Mouse (Mus musculus) E14TG2a.4 (cell line): ENCODE measurements around the gene Sema6d.

Source experiments
- H3K27me3 ChIP-seq: 2 replicates; pipeline ENCODE4 v1.6.1; 2014; ENCODE audit warnings: low read length, control low read depth; ENCODE audit not compliant: insufficient read depth
- H3K36me3 ChIP-seq: 2 replicates; pipeline ENCODE4 v1.6.1; 2014; ENCODE audit warnings: low read length, control low read depth; ENCODE audit not compliant: insufficient read depth
- H3K4me1 ChIP-seq: replicated peaks from 2 replicates; pipeline ENCODE4 v1.6.1; 2014; ENCODE audit warnings: low read depth, low read length, control low read depth
- H3K4me3 ChIP-seq: replicated peaks from 2 replicates; pipeline ENCODE4 v1.5.1; 2014; ENCODE audit warnings: mild to moderate bottlenecking, low read length
- H3K9me3 ChIP-seq: 2 replicates; pipeline ENCODE4 v1.6.1; 2014; ENCODE audit warnings: low read length, control low read depth
- CTCF ChIP-seq: conservative IDR thresholded peaks from 2 replicates; pipeline ENCODE4 v1.5.1; 2014; ENCODE audit warnings: low read length
- NANOG ChIP-seq: IDR thresholded peaks from 2 replicates; pipeline ENCODE4 v1.6.1; 2014; ENCODE audit warnings: borderline replicate concordance, low read length, mixed read lengths
- POU5F1 ChIP-seq: IDR thresholded peaks from 2 replicates; pipeline ENCODE4 v1.6.1; 2014; ENCODE audit warnings: low read length, borderline replicate concordance

Gene Sema6d

DNA sequence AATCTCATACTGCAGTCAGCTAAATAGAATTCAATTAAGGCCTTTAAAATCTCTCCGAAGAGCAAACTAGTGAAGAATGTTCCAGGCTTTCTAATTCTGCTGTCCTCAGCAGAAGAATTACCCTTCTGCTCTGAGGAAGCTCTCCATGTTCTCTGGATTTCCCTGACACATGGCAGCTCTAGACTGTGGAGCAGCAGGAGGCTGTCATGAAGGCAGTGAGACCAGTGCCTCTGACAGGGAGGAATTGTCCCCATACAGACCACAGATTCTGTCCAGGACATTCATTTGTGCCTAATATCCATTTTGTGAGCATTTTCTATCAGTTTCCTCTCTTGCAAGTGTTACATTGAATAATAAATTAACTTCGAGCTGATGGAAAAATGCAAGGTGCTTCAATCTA lies 99.5 kb downstream of the Sema6d start:
- H3K4me1 ChIP-seq, result no peaks in the 10 kb centered on the region
- H3K36me3 ChIP-seq, result no peaks in the 10 kb centered on the region
- H3K9me3 ChIP-seq, result no peaks in the 10 kb centered on the region; the same call in 1 of the 2 replicates
- no peak overlapping the region for H3K4me3 ChIP-seq
- TF ChIP-seq POU5F1, result no peak
- TF ChIP-seq NANOG, result no peak
- TF ChIP-seq CTCF, result no peak
- no peaks in the 10 kb centered on the region for H3K27me3 ChIP-seq

DNA sequence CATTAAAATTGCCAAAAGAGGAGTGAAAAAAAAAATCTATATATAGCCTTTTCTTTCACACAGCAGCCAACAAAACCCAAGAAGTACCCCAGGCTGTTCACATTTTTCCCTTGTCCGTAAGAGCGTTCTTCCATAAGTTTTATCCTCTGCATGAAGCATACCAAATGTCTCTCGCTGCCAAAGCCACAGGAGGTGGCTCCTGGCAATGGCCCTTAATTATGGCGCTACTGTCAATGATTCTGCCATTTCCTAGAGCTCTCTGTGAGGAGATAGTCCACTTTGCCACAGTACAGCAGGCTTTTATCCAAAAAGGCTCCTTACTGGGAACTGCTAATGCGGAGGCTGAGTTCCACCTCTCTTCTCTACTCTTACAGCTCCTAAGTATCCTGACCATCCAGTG lies 104.3 kb downstream of the Sema6d start:
- no peaks in the 10 kb centered on the region for H3K9me3 ChIP-seq
- H3K4me3 ChIP-seq, result no peak overlapping the region
- no peaks in the 10 kb centered on the region for H3K27me3 ChIP-seq
- no peaks in the 10 kb centered on the region for H3K4me1 ChIP-seq
- TF ChIP-seq CTCF, result no peak
- no peak for TF ChIP-seq POU5F1
- H3K36me3 ChIP-seq, result no peaks in the 10 kb centered on the region

DNA sequence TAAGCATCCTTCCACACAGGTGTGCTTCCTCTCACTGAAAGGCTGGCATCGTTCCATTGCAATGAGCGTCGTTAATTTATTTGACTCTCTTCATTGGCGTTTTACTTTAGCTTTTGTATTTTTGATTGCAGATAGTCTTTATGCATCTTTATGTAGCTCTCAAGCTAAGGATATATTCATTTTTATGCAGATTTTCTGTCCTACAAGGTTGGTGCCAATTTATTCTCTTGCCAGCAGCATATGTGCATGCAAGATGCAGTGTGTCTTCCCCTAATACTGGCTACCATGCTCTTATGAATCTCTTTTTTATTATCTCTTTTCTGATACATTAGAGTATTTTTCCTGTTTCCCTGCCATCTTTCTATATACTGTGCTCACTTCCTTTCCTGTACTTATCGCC lies 111.7 kb downstream of the Sema6d start:
- TF ChIP-seq POU5F1 (no peak), CTCF (no peak), NANOG (no peak)

DNA sequence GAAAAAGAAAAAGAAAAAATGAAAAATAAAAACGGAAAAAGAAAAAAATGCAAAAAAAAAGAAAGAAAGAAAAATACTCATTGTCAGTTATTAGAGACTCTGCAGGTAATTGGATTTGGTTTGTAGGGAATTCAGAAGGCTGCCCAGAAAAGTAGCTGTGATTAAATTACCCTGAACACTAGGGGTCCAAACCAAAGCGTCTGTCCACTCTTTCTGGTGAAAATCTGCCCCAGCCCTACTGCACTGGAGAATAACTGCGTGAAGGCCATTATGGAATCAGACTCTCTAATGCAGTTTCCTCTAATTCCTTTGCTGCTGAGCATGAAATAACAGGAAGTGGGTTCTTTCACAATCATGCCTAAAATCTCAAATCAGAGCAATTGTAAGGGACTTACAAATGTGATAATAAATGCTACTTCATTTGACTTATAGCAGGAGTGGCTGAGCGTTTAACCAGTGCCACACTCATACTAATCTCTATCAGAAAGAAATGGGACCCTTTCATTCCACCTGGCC lies 112.8 kb downstream of the Sema6d start:
- H3K9me3 ChIP-seq, result no peaks in the 10 kb centered on the region
- H3K27me3 ChIP-seq, result no peaks in the 10 kb centered on the region
- H3K36me3 ChIP-seq, result no peaks in the 10 kb centered on the region
- TF ChIP-seq CTCF (no peak), POU5F1 (no peak), NANOG (no peak)
- H3K4me3 ChIP-seq, result no peak overlapping the region
- H3K4me1 ChIP-seq, result no peaks in the 10 kb centered on the region

More for the DNA sequence above, 111.7 kb downstream of the Sema6d start:
- no peak overlapping the region for H3K4me3 ChIP-seq
- no peaks in the 10 kb centered on the region for H3K4me1 ChIP-seq
- H3K27me3 ChIP-seq, result no peaks in the 10 kb centered on the region
- H3K9me3 ChIP-seq, result no peaks in the 10 kb centered on the region
- no peaks in the 10 kb centered on the region for H3K36me3 ChIP-seq

DNA sequence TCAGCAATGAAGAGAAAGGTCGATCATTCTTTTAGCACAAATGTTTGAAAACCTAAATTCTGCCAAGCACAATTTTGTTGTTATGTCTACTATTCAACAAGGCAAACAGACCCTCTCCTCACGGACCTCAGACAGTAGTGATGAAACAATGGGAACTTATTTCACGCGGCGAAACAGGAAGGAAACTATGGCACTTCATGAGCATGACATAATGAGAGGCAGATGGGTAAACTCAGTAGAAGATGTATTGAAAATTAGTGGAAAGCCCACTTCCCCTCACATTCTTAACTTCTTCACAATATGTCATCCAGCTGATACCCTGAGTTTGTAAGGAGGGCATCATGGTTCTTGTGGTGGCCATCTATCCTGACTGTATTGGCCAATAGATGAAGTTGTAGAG lies 116.0 kb downstream of the Sema6d start:
- Histone ChIP-seq H3K9me3 (no peaks in the 10 kb centered on the region), H3K27me3 (no peaks in the 10 kb centered on the region), H3K36me3 (no peaks in the 10 kb centered on the region), H3K4me3 (no peak overlapping the region), H3K4me1 (no peaks in the 10 kb centered on the region)
- TF ChIP-seq NANOG, result no peak
- TF ChIP-seq POU5F1, result no peak
- no peak for TF ChIP-seq CTCF

DNA sequence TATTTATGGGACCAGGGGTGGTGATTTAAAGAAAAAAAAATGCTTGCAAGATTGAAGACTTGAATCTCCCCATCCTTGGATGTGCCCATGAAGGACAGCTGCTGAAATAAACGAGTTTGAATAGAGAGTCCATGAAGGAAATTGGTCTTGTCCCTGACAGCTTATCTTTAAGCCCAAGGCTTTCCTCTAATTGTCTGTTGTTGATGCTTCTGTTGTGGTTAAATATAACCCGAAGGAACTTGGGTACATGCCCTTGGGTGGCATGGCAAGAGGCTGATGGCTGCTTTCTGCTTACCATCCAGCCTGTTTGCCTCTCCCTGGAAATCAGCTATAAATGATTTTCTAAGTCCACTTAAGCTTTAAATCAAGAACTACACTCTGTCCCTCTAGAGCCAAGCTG lies 118.5 kb downstream of the Sema6d start:
- H3K36me3 ChIP-seq, result no peaks in the 10 kb centered on the region
- TF ChIP-seq POU5F1 (no peak), NANOG (no peak)
- H3K4me3 ChIP-seq, result no peak overlapping the region
- H3K27me3 ChIP-seq, result no peaks in the 10 kb centered on the region
- no peaks in the 10 kb centered on the region for H3K4me1 ChIP-seq
- H3K9me3 ChIP-seq, result no peaks in the 10 kb centered on the region

DNA sequence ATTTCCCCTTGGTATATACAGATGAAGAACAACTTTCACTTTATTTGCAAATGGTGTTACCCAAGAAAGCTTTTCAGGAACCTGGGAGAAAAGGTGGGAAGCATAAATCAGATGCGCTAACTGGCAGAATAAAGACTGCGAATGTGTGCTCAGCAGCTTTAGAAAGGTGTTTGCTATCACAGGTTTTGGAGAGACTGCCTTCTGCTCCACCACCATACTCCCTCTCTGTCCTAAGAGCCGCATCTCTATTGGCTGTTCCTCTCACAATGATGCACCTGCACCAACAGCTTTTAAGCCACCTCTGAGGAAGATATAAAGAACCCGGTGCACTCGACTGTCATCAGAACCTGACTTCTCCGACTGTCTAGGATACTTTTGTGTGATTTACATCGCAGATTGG lies 133.8 kb downstream of the Sema6d start:
- 0 out of 2 replicates have a peak, but pooled peaks cover 5% of the 10 kb centered on the region for H3K9me3 ChIP-seq
- TF ChIP-seq POU5F1 (no peak), NANOG (no peak), CTCF (no peak)
- no peaks in the 10 kb centered on the region for H3K4me1 ChIP-seq
- no peak overlapping the region for H3K4me3 ChIP-seq
- no peaks in the 10 kb centered on the region for H3K27me3 ChIP-seq
- H3K36me3 ChIP-seq, result no peaks in the 10 kb centered on the region

DNA sequence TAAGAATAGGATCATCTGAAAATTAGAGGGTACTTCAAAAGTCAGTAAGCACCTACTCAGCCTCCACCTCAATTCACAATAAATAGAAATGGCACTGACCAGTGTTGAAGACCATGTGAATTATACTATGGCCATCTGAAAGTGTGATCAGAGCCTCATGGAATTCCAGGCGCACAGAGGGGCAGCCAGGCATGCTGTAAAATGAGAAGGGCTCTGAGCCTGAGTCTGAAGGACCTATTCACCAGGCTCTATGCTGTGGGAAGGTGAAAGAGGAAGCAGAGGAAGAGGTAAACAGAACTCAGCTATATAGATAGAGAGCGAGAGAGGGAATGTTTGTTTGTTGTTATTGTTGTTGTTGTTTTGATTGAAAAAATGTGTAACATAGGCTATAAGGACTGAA lies 134.6 kb downstream of the Sema6d start:
- Histone ChIP-seq H3K36me3 (no peaks in the 10 kb centered on the region), H3K4me1 (no peaks in the 10 kb centered on the region), H3K9me3 (0 out of 2 replicates have a peak, but pooled peaks cover 5% of the 10 kb centered on the region), H3K4me3 (no peak overlapping the region), H3K27me3 (no peaks in the 10 kb centered on the region)
- TF ChIP-seq POU5F1, result no peak
- TF ChIP-seq NANOG, result no peak
- TF ChIP-seq CTCF, result no peak

DNA sequence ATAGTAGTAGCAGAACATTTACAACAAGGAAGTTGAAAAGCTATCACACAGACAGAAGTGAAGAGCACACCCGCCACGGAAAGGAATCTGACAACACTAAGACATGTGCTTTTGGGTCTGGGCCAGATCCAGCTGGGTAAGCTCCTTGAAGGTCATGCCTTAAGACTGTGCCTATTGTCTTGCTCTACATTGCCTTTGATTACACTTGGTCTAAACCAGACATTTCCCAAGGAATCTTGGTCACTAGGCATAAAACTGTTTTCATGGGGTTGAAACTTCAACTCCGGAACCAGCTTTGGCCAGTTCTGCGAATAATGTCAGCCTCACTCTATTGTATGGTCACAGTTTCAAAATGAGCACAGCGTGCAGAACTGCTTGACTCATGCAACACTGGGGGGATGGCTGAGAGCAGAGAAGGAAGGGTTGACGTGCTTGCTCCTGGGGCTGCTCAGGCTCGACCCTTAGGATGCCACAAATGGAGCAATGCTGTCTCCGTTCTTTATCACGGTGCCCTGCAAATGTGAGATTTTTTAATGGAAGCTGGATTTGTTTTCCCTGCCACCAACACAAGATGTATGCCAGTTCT lies 145.0 kb downstream of the Sema6d start:
- Histone ChIP-seq H3K27me3 (no peaks in the 10 kb centered on the region), H3K36me3 (no peaks in the 10 kb centered on the region), H3K9me3 (no peaks in the 10 kb centered on the region; the same call in 1 of the 2 replicates), H3K4me1 (peaks cover 12% of the 10 kb centered on the region), H3K4me3 (no peak overlapping the region)
- no peak for TF ChIP-seq NANOG
- TF ChIP-seq CTCF, result no peak
- no peak for TF ChIP-seq POU5F1
